Mouse (Mus musculus) liver, adult 2 months (tissue): Measurements from ENCODE around the gene Prpf39.

ENCODE experiments used
- CTCF ChIP-seq: fragments of 200-500 bp; IDR thresholded peaks from 2 replicates; pipeline ENCODE4 v1.5.1; 2011; ENCODE audit warnings: low read depth, low read length, control low read depth
- POLR2A ChIP-seq: fragments of 200-500 bp; IDR thresholded peaks from 2 replicates; pipeline ENCODE4 v1.6.1; 2011; ENCODE audit warnings: low read length, control low read depth; ENCODE audit not compliant: insufficient read depth; ENCODE audit errors: extremely low read depth

DNA sequence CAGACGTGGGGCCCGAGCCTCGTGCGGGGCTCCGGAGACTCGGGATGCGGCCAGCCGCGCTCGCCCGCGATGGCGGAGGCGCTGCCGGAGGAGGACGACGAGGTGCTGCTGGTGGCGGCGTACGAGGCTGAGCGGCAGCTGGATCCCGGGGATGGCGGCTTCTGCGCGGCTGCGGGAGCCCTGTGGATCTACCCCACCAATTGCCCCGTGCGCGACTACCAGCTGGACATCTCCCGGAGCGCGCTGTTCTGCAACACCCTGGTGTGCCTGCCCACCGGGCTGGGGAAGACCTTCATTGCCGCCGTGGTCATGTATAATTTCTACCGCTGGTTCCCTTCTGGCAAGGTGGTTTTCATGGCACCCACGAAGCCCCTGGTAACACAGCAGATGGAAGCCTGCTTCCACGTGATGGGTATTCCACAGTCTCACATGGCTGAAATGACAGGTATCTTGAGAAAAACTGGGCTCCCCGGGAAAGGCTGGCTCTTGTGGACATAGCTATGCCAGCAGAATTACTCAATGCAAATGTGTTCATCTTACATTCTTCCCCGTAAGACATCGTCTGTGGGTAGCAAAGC, 39.7 kb downstream of the Prpf39 start:
- no peak for TF ChIP-seq POLR2A
- no peak for TF ChIP-seq CTCF
